Mouse (Mus musculus): ENCODE data around the gene Hs6st3.
"Not testable (repeated sequence)": the region's sequence is repeated elsewhere in the genome, so short reads cannot be mapped to it uniquely, and the experiment has no call there.

Gene Hs6st3

DNA sequence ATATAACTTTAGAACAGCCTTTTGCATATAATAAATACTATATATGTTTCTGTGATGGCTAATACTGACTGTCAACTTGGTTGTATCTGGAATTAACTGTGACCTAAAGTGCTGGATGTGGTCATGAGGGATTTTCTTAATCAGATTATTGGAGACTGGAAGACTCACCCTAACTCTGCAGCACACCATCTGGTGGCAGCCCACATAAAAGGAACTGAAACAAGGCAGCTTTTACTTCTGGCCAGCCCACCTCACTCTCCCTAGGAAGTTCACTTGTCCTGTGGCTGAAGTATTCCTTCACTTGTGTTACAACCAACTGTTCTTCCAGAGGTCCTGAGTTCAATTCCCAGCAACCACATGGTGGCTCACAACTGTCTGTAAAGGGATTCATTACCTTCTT is 313.5 kb downstream of the Hs6st3 start:
- DNase-seq (ENCODE audit: low spot score): no peak

DNA sequence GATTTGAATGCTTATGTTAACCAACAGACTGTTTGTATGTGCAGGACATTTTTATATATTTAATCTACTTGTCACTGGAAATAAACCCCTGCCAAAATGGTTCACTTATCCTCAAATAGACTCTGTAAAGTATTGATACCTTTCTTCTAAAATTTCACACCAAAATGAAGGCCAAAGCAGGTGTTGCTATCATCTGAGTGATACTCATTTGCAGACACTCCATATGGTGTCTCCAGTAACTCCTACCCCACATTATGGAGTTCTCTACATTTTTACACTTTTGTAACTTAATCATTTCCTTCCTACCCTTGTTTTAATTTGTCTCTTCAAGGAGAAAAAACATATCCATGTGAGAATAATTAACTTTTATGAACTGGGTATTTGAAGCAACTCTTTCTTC is 314.2 kb downstream of the Hs6st3 start:
- DNase-seq (ENCODE audit: low spot score): no peak

DNA sequence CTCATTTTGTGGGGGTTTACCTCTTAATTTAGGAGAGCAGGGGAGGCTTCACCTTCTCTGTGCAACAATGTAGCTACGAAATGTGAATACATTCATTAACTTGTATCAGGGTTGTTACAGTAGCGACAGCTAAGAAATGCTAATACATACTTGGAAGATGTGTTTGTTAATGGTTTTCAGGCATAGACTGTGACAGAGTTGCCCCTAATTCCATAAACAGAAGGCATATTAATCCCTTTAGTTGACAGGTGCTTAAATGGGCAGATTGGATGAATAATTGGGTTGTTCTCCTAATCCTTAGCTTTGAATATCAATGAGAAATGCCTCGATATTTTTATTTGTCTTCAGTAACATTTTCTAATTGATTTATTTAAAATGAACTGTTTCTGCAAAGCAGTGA is 314.7 kb downstream of the Hs6st3 start:
- no peak for DNase-seq (ENCODE audit: low spot score)

DNA sequence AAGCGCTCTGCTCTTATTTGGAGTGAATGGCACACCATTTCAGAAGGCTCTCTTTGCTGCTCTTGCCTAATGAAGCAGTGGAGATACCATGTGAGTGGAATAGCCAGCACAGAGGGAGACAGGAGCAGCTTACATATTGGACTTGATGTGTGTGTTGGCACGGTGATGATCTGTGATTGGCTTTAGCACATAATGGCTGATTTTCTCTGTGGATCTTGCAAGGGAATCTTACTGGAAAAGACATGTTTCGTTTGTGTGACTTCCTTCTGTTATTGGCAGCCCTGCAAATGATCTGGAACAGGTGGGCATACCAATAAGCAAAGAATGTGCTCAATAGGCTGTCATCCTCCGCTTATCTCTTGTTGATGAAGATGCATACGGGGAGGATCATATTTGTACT is 326.2 kb downstream of the Hs6st3 start:
- no peak for DNase-seq (ENCODE audit: low spot score)

DNA sequence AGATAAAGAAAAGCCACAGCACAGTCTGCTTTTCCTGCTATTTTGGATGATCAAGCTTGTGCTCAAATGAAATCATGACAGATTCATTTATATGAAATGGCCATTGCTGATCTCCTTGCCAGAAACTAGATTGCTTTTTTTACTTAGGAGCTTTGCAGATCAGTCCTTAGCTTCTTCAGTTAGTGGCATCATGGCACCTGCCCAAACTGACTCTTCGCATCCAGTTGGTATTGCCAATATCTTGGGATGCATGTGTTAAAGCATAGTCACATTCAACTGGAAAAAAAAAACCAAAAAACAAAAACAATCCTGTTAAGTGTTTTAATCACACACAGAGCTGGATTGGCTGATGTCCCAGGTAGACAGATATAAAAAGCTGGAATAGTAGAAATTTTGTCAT is 326.7 kb downstream of the Hs6st3 start:
- DNase-seq (ENCODE audit: low spot score): peak; percentile 16

DNA sequence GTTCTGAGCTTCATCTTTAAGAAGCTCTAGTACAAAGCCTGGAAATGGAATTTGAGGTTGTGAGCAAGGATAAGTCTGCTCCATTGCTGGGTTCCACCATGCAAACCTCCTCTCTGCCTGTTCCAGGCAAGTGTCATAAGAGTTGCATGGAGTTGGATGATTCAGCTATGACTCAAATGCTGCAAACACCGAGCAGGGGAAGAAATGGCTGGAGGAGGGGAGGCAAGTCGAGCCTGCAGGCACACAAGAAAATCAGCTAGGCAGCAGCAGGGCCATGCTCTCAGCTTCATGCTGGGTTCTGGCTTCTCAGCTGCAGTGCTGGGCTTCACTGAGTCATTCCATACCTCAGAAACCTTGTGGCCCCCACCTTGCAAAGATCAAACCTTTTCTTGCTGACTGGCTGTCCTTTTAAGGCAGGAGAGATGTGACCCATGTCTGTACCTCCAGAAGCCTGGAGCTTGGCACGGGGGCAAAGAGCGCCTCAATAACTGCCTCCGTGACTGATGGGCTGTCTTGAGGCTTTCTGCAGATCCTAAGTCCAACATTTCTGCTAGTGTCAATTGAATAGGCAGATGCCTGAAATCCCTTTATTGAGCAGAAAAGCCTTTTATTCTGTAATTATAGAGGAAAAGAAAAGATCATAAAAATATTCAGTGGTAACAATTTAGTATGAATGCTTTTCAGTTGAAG is 328.9 kb downstream of the Hs6st3 start:
- peak; percentile 14 for DNase-seq (ENCODE audit: low spot score)

DNA sequence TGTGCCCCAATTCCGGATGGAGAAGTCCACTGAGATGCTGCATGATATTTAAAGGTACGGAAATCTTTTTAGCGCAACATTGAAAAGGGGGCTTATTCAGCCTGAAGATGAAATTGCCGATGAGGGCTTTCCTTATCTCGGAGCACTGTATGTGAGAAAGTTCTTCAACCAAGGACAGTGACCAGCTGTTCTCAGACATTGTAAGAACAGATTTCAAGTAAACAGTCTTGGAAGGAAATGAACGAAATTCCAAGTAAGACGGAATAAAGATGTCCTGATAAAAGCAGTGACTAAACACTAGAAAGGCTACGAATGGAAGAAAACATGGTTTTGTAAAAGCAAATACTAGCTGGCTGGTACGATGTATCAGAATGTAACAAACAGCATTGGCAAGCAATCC is 338.4 kb downstream of the Hs6st3 start:
- no peak for DNase-seq (ENCODE audit: low spot score)

DNA sequence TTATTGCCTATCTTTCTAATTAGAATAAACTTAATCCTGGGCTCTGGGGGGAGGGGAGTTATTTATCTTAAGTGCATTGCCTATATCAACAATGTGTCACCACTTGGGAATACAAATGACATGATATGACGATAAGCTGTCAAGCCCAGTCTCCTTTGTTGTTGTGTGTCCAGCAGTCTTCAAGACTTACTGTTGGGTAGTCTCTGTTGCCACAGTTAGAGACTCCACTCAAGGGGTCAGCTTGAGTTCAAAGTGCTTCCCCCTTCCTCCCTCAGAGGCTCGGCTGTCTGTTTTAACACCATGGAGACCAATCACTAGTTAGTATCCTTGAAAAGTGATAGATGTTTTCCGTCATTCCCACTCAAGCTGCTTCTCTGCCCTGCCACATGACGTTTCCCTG is 339.7 kb downstream of the Hs6st3 start:
- no peak for DNase-seq (ENCODE audit: low spot score)

DNA sequence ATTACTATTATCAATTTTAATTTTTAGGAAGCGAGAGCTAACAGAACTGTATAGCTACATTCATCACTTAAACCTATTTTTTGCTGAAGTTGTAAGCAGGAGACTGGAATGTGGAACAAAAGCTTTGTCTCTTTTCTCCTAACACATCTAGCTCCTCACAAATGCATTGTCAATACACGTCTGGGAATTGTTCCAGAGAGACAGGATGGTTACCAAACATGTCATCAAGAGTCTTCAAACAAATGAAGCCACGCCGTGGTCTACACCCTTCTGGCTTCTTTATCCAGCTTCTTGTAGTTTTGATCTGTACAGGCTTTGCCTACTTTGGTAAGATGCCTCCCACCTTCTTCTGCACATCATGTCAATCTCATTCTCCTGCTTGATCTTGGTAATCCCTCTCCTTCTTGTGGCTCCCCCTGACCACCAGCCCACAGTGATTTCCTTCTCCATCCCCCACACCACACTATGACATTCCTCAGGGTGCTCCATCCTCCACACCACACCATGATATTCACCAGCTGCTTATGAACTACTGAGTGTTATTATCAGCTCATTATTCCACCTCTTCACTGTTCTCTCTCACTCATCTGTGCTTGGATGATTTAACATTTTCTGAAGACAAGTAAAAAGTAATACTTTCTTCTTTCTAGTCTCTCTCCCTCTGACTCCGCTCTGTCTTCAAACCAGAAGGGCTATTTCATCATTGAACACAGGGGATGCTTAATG is 351.0 kb downstream of the Hs6st3 start:
- DNase-seq (ENCODE audit: low spot score): no peak

DNA sequence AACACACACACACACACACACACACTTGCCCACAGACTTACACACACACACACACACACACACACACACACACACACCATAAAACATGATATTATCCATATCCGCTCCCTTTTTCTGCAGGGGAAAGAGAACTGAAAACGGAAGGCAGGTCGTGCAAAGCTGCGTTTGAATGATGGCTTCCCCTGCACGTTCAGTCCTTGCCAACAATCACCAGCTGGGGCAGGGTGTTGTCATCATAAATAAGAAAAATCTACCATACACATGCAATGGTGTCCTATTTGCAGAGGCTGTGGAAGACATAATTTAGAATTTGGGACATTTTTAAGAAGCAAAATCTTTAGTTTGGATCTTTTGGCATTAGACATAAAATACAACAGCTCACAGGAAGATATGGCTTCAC is 382.5 kb downstream of the Hs6st3 start:
- peak; percentile 15 for DNase-seq (ENCODE audit: low spot score)

DNA sequence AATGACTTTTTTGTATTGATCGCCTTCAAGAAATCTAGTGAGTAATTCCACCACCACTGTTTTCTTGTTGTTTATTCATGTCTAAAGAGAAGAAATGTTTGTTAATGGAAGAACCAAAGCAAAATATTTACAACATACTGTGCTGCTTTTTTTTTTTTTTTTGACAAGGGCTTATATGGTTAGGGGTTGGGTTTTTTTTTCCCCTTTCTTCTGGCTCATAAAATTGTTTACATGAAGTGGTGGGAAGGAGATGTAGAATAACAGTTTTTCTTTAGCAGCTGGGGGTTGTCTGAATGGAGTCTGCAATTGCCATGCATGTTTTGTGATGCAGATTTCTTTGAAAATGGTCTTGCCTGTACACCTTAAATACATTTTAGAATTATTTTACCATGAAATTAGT is 382.9 kb downstream of the Hs6st3 start:
- no peak for DNase-seq (ENCODE audit: low spot score)

DNA sequence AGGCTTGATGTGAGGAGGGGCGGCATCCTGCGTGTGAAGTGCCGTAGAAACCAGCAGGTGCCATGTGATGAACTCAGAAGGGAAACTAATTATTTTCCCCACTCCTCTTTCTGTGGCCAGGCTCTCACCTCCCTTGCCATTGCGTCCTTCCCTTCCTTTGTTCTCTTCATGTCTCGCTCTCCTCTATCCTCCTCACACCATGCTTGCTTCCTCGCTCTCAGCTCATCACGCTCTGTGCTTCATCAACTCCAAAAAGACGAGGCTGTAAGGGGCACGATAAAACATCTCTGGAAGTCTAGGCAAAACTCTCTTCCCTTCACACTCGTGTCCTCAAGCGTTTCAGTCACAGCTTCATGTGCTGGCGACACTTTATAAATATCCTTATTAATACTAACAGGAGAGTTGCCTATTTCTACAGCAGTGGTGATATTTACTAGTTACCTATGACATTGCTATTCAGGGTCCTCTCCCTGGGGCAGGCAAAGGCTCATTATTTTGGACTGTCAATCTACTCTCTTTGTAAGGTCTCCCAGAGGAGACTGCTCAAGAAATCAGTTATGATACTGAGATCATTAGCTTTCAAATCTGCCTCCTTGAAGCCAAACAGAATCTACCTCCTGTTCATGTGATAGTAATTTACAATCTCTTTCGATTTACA is 394.9 kb downstream of the Hs6st3 start:
- no peak for DNase-seq (ENCODE audit: low spot score)

DNA sequence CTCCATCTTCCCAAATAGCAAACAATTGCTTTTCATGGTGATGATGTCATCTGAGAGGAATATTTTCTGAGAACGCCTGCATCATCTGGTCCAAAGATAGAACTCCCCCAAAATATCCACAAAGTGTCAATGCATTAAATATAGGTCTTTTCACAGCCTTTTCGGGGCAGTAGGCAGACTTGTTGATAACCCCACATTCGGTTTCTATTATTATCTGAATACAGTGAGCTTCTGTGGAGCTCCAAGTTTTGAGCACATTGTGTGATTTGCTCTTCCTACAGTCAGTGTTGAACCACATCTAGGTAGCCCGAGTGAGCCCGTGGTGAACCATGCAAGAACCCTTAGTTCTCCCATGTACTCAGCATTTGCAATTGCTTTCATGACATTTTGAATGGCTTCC is 402.4 kb downstream of the Hs6st3 start:
- no peak for DNase-seq (ENCODE audit: low spot score)

DNA sequence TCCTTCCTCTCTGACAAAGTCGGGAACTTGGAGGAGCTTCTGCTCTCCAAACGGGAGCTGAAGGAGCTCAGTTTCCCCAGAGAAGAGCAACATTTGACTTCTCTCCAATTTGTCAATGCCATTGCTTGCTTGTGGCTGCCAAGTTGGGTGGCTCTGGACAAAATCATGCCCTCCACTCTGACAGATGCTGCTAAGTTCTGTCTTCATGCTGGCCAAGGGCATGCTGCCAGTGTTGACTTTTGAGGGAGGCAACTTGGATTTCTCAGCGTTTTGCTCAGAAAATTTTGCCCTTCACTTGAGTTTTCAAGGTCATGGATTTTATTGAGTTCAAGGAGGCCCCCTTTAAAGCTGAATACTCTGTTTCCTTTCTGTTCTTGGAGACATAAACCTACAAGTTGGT is 406.5 kb downstream of the Hs6st3 start:
- no peak for DNase-seq (ENCODE audit: low spot score)

DNA sequence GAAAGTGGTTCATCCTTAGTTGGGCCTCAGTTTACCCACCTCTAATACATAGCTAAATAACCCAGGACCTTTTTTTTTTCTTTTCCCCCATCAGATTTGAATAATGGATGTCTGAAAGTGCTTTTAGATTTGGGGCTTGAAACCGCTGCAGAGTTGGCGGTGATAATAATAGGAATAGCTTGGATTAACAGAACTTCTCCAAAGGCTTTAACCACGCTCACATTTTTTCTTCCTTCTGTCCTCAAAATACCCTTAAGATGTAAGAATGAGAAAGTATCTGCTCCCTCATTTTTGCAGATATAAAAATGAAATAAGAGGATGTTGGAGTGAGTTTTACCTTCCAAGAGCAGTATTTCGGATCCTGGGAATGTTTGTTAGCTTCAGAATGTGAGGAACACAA is 420.2 kb downstream of the Hs6st3 start:
- no peak for DNase-seq (ENCODE audit: low spot score)

DNA sequence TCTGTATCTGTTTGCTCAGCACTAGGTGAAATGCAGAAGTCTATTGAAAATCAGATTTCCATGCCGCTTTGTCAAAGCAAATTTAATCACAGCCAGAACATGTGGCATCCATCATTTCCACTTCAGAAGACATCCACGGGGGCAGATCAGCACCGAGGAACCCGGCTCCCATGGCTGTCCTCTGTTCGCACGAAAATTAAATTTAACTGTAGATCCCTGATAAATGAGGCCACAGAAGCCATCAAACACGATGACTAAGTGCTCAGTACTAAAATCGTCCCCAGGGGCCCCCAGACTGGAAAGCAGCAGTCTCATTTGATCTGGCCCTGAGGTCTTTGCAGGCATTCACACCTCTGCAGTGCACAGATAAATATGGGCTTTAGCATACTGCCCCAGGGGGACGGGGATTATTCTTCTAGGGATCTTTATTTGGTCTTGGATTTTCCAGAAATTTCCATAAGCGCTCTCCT is 443.9 kb downstream of the Hs6st3 start:
- no peak for DNase-seq (ENCODE audit: low spot score)

DNA sequence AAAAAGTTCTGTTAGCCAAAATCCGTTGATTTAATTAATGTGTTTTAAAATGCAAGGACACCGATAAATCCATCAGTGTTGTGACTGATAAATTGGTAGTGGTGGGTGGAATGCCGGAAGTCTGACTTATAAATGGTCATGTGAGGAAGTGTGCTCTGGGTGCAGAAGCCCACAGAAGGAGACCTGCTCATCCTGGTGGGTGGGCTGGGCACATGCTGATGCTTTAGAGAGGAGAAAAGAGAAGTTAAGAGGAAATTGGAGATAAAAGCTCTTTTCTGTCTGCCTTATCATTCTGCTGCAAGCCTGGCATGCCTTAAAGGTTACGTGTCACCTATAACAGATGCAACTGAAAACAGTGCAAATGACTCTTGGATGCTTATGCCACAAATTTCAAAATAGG is 446.9 kb downstream of the Hs6st3 start:
- DNase-seq (ENCODE audit: low spot score): no peak

DNA sequence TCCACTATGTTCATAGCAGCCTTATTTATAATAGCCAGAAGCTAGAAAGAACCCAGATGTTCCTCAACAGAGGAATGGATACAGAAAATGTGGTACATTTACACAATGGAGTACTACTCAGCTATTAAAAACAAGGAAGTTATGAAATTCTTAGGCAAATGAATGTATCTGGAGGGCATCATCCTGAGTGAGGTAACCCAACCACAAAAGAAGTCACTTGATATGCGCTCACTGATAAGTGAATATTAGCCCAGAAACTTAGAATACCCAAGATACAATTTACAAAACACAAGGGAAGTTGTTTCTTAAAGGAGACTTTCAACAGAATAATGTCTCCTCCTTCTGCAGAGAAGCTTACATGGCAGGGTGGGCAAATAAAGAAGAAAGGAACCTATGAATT is 449.2 kb downstream of the Hs6st3 start:
- DNase-seq (ENCODE audit: low spot score): not testable (repeated sequence)

DNA sequence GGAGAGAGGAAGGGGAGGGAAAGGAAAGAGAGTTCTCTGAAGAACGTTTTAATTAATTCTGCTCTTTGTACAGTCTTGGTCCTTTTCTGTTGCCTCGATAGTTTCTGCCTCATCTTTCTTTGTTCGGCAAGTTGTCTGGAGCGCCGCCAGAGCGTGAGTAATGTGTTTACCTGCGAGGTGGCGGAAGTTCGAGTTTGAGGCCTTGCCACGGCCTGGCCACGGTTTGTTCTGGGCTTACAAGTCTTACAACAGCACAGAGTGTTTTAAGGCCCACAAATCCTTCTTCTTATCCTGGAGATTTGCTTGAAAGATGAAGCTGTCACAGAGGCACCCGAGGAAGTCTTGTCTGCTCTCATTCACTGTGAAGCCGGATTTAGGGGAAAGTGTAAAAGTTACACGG is 466.2 kb downstream of the Hs6st3 start:
- peak; percentile 10 for DNase-seq (ENCODE audit: low spot score)

DNA sequence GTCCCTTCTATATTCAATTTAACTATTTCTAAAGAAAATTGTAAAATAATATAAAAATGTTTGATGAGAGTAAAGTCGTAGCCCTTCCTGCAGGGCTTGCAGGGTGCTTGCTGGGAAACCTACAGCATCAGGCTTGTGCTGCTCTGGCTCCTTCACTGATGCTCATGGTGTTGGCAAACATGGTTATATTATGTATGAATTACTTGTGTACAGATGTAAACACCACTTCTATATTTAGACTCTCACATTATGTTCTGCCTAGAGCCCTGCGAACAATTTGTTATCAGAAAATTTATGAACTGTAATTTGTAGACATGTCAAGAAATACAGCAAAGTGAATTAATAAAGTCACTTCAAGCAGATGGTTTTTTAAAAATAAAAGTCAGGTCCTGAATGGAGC is 474.7 kb downstream of the Hs6st3 start:
- no peak for DNase-seq (ENCODE audit: low spot score)

DNA sequence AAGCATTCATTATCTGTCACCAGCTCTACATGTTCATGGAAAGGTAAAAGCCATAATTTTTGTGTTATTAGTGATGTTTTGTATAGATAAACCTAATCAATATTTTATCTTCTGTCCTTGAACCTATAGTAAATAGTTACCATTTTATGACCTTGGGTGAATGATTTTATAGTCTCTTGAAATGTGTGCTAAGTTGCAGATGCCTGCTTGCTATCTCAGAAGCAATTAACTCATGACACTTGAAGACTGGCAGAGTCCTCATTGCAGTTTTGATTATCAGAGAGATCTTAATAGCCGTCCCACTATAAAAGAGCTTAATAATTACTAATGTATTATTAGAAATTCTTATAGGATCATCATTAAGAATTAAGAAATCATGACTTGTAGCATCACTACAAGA is 491.0 kb downstream of the Hs6st3 start:
- DNase-seq (ENCODE audit: low spot score): no peak

DNA sequence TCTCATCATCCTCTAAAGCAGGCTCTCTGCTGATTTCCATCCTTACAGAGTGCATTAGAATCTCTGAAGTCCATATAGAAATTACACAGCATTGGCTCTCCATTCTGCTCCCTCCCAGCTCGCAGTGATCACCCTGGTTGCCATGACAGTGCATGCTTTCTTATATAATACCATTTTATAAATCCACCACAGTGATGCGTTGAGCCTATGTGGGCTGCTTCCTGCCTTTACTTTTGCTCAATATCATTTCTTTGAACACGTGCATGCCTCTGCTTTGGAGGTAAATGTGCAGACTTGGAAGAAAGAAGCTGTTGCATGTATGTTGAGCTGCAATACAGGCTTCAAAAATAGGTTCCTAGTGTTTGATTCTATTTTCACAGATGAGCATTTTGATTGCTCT is 494.9 kb downstream of the Hs6st3 start:
- no peak for DNase-seq (ENCODE audit: low spot score)

DNA sequence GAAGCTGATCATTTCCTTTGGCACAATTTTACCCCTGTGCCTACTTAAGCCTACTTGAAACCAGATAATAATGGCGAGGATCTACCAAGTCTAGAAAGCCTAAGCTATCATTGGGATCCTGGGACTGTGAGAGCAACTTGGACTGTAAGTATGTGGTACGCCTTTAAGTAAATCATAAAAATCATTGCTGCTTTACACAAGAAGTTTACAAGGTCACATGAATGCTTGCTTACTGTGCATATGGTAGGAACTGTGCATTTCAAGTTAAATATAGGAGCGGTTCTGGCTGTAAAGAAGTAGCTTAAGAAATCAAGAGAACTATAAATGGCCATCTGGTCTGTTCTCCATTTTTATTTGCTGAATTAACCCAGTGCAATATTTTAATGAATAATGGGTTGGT is 495.5 kb downstream of the Hs6st3 start:
- DNase-seq (ENCODE audit: low spot score): no peak
